Mouse (Mus musculus) kidney, adult 8-10 months (tissue): ENCODE measurements at regions not wholly inside any gene's neighbourhood (a gene's known extent, or its start where the extent isn't known, plus 50 kb on each side); places are given as distances from the start of the nearest gene placed in this dataset.

Experiments
- DNase-seq, 2 experiments: peaks; one replicate each; pipeline ENCODE4 v3.0.0; 2022

- DNase-seq = no peak
These were observed 81.9 kb upstream of the Rgs2 start for GRCm38 (mm10) chr1:144085530-144086520.

GRCm38 (mm10) chr1:144078972-144079371 is 75.0 kb upstream of the Rgs2 start:
- no peak for DNase-seq

GRCm38 (mm10) chr1:144078446-144078845 is 74.5 kb upstream of the Rgs2 start:
- DNase-seq = peak; percentile 26 to 28

GRCm38 (mm10) chr1:144075991-144076390 is 72.0 kb upstream of the Rgs2 start:
- no peak for DNase-seq

GRCm38 (mm10) chr1:144061283-144061682 is 57.3 kb upstream of the Rgs2 start:
- no peak for DNase-seq

GRCm38 (mm10) chr1:144055476-144056213 is 51.7 kb upstream of the Rgs2 start:
- no peak for DNase-seq
